Mouse (Mus musculus): ENCODE data around the gene Nfxl1.

Nfxl1 gene

GRCm38 (mm10) chr5:72501763-72502162 is 57.7 kb downstream of the Nfxl1 start:
- no peak for DNase-seq (ENCODE audit: low spot score in 2 of 2)

GRCm38 (mm10) chr5:72498271-72498670 is 61.2 kb downstream of the Nfxl1 start:
- DNase-seq (ENCODE audit: low spot score in 2 of 2) = no peak

GRCm38 (mm10) chr5:72496756-72497155 is 62.7 kb downstream of the Nfxl1 start:
- no peak for DNase-seq (ENCODE audit: low spot score in 2 of 2)

GRCm38 (mm10) chr5:72493906-72494305 is 65.6 kb downstream of the Nfxl1 start:
- DNase-seq (ENCODE audit: low spot score in 2 of 2) = no peak

- no peak for DNase-seq (ENCODE audit: low spot score in 2 of 2)
These were observed 68.3 kb downstream of the Nfxl1 start for GRCm38 (mm10) chr5:72491232-72491631.

GRCm38 (mm10) chr5:72480456-72480855 is 79.0 kb downstream of the Nfxl1 start:
- DNase-seq (ENCODE audit: low spot score in 2 of 2) = no peak

- no peak for DNase-seq (ENCODE audit: low spot score in 2 of 2)
These were observed 87.0 kb downstream of the Nfxl1 start for GRCm38 (mm10) chr5:72472317-72473009.

- no peak for DNase-seq (ENCODE audit: low spot score in 2 of 2)
These were observed 87.7 kb downstream of the Nfxl1 start for GRCm38 (mm10) chr5:72471746-72472145.

- DNase-seq (ENCODE audit: low spot score in 2 of 2) = no peak
These were observed 94.6 kb downstream of the Nfxl1 start for GRCm38 (mm10) chr5:72464932-72465331.
